Mouse (Mus musculus) layer of hippocampus, adult 11-12 months (tissue): Measurements from ENCODE around the gene Gm20388.
"Not testable (repeated sequence)": the region's sequence is repeated elsewhere in the genome, so short reads cannot be mapped to it uniquely, and the experiment has no call there.

ENCODE experiments used
- DNase-seq: peaks from one replicate; pipeline ENCODE4 v3.0.0; 2022; ENCODE audit warnings: low spot score

Gene Gm20388

DNA sequence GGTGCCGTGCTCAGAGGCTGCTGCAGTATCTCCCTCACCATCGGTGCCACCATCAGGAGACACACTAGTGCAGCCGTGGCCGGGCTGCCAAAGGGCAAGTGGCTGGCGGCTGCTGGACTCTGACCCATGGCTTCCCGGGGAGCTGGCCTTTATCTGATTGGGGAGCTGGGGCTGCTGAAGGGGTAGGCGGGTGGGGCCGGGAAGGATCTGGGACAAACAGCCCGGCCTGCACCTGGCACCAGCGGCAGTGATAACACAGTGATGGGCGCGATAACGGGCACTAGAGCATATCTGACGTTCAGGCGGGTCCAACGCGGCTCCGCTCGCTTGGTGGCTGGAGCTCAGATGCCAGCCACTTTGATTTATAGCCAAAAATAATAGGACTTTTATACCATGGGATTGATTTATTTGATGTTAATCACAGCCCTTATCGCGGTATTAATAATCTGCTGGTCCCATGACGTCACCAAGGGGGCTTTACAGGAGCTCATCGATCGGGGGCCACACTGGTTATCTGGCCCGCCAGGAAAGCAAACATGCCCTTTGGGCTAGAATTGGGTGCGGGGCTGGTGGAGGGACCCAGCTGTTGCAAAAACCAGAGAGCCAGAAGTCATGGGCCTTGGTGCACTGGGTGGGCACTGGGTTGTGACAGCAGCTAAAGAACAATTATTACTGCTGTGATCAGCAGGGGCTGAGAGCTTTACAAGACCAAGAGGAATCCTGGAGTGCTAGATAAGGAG, 2396.2 kb downstream of the Gm20388 start:
- DNase-seq = no peak

GRCm38 (mm10) chr8:122307836-122308235, 2397.2 kb downstream of the Gm20388 start:
- DNase-seq = no peak

GRCm38 (mm10) chr8:122309272-122309671, 2398.6 kb downstream of the Gm20388 start:
- DNase-seq = no peak

DNA sequence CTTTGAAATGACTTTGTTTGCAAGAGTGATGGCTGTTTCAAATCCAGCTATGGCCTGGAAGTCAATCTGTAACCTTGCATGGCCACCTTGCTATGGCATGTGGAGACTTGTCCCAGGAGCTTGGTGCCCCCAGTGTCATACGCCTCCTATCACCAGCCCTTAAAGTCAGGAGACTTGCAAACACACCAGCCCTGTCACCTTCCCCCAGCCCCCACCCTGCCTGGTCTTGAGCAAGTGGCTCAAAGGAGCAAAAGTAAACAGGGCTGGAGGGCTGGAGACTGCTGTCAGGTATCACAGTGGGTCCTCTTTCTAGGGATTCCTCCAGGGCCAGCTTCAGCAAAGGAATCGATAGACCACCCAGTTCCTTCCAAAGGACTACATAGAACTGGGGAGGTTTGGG, 2400.5 kb downstream of the Gm20388 start:
- no peak for DNase-seq

DNA sequence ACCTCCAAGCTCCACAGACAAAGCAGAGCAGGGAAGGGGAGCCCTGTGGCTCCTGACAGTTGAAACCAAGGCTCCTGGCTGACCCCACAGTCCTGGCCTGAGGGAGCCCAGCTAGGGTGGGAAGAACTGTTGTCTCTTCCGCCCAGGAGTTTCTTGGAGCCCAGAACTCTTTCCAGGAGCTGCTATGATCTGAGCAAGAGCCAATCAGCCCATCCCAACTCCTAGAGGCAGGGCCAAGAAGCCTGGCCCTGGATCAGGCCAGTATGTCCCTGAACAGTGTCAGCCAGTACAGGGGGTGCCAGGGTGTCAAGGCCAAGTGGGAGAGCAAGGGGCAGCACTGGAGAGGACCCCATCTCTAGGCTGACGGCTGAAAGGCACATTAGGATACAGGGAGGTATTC, 2401.9 kb downstream of the Gm20388 start:
- DNase-seq = no peak

GRCm38 (mm10) chr8:122313310-122313709, 2402.7 kb downstream of the Gm20388 start:
- no peak for DNase-seq

- peak; percentile 56 for DNase-seq
These were observed 2404.4 kb downstream of the Gm20388 start for GRCm38 (mm10) chr8:122314899-122315496.

DNA sequence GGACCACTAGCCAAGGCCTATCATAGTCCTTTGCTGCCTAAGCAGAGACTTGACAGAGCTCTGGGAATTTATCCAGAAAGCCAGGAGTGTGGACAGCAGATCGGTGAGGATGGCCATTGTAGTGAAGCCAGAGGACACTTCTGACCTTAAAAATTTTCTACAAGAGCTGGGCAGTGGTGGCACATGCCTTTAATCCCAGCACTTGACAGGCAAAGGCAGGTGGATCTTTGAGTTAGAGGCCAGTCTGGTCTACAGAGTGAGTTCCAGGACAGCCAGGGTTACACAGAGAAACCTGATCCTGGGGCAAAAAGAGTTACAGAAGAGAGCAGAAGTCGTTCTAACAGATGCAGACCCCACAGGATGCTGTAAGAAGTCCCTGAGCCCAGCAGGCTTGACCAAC, 2405.8 kb downstream of the Gm20388 start:
- no peak for DNase-seq

GRCm38 (mm10) chr8:122317918-122318475, 2407.4 kb downstream of the Gm20388 start:
- no peak for DNase-seq

- DNase-seq = no peak
These were observed 2408.5 kb downstream of the Gm20388 start for GRCm38 (mm10) chr8:122319045-122319707.

- DNase-seq = no peak
These were observed 2409.1 kb downstream of the Gm20388 start for GRCm38 (mm10) chr8:122319708-122320075.

DNA sequence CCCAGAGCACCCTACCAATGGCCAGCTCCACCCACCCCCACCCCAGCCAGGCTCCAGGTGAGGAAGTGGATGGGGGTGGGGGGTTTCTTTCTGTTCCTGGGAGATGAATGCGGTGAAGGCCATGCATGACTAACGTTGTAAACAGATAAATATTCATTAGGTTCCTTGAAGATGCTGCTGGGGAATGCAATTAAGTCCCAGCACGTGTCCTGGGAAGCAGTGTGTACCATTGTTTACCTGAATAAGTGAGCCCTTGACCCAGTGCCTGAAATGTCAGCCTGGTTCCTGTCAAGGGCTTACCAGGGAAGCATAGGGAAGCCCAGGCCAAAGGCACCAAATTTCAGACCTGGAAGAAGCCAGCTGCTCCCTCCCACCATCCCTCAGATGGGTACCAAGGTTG, 2409.9 kb downstream of the Gm20388 start:
- no peak for DNase-seq

- no peak for DNase-seq
These were observed 2410.8 kb downstream of the Gm20388 start for GRCm38 (mm10) chr8:122321455-122321921.

- DNase-seq = no peak
These were observed 2411.5 kb downstream of the Gm20388 start for GRCm38 (mm10) chr8:122322126-122322525.

DNA sequence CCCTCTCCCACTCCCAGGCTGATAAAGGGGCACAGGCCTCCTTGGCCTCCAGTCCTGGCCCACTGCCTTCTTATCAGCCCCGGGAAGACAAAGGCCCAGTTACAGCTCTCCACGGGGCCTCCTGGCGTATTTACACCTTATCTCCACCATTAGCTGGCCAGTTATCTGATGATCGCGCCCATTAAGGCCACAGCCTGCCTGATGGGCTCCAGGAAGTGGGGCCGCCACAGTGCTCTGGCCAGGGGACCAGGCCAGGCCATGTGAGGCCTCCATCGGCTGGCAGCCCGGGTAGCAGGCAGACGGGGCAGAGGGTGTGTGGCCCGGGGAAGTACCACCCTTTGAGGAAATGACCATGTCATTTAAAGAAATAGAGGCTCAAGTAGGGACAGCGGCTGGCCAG, 2412.2 kb downstream of the Gm20388 start:
- DNase-seq = no peak

GRCm38 (mm10) chr8:122323951-122324402, 2413.3 kb downstream of the Gm20388 start:
- not testable (repeated sequence) for DNase-seq

GRCm38 (mm10) chr8:122325196-122325595, 2414.6 kb downstream of the Gm20388 start:
- DNase-seq = no peak

DNA sequence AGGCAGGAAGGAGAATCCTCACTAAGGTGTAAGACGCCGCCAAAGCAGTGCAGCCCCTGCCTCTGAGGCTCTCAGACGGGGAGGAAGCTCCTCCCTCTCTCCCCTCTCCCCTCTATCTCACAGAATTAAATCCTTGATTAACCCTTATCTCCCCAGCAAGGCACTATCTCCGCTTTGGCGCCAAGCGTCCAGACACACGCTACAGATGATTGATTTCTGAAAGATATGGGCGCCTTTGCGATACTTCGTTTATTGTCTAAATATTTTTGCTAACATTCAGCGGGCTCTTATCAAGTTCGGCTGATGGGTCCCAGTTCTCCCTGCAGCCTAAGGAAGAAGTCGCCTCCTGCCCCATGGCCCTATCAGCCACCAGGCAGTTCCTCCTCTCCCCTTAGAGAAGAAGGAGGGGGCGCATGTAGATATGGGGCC, 2415.5 kb downstream of the Gm20388 start:
- DNase-seq = no peak

GRCm38 (mm10) chr8:122329072-122329471, 2418.4 kb downstream of the Gm20388 start:
- DNase-seq = no peak

DNA sequence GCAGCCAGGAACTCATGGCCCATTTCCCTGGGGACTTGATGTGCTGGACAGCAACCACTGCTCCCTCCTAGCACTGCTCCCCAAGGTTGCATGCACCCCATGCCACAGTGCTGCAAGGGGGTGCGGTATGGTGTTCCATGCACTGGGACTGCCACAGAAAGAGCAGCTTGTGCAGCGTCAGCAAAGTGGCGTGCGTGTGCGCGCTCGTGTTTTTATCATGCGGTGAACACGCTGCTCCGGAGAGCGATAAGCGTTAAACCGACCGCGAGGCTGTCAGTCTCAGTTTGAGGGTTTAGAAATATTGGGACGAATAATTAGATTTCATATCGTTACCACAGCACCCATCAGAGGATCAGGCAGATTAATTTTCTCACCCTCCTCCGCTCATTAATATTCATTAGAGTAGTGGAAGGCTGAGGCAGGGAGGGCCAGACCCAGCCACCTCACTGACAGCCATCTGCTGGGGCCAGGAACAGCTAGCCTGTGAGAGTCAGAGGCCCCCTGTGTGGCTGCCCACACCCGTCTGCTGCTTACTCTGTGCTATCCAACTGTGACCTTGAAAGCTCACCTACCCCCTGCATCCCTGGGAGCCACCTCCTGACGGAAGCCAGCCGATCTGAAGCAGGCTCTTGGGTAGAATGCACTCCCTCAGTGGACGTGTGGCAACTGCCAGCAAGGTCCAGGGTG, 2419.1 kb downstream of the Gm20388 start:
- no peak for DNase-seq

DNA sequence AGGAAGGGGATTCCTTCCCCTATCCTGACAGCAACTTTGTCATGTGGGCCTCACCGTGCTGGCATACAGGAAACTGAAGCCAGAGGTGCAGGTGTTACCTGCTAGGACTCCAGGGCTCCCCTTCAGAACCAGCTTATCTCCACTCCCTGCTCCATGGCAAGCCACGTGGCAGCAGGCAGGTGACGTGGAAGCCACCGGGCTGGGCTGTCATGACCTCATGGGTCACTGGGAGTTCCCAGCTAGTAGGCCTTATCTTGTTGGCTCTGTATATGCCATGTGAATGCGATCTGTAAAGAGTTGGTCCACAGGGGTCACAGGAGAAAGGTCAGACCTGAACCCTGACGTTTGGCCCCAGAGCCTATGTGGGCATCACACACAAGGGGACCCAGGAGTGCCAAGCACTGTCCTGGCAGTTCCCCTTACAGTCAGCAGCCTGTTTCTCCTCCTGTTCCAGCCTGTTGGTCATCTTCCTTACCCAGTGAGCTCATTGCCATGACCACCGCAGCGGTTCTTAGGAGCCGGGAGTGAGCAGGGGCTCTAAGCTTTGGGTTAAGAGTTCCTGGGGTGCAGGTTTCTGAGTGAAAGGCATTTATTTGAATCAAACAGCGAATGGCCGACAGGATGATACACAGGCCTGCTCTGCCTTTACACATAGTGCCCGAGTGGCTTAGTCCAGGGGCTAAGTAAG, 2419.9 kb downstream of the Gm20388 start:
- DNase-seq = no peak

GRCm38 (mm10) chr8:122331134-122331523, 2420.5 kb downstream of the Gm20388 start:
- DNase-seq = no peak
